In the genomic region with DNA sequence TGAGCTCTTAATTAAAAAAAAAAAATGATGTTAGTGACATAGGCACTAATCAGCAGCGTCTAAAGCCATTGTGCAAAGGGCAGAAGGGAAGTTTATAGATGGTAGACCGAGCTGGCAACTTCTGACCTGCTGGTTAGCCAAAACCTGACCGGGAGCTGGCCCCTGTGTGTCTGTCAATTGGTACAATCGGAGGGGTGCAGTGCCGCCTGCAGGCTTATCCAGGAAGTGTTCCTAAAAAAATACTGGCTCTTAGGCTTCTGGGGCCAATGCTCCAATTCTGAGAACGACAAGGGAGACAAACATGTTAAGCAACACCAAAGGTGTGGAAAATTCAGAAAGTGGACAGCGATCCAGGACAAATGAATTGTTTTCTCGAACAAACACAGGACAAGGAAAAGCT, we compare ENCODE assay signal across 9 mouse cellular contexts. TPM values are rescaled to one million over a fixed set of nuclear protein-coding genes. Genes with fewer than 3 reads are reported as not detected.
DNase-seq lines count a peak whose midpoint lies in the region; ATAC-seq lines count a peak whose summit lies in the region.
"Had no signal": no experiment of that assay in that cellular context is flagged by ENCODE, and none has a peak within 500 bp of the region (broad histone marks: within the 10 kb centered on the region; RNA-seq: fewer than 3 reads in every experiment).

No protein-coding gene starts in this region.

- intact Hi-C loops in left cerebral cortex, postnatal 4 days (cut with DNase I): no loop called here

- no peaks in the 10 kb centered on the region for H3K9me3 ChIP-seq in hindbrain, embryonic 14.5 days (ENCODE audit: control insufficient read depth, low read length)
- H3K9me3 ChIP-seq: liver, embryonic 15.5 days had no signal

- no peaks in the 10 kb centered on the region for H3K36me3 ChIP-seq in hindbrain, embryonic 14.5 days (replicated peaks; ENCODE audit: control insufficient read depth, insufficient read depth)
- H3K36me3 ChIP-seq: liver, embryonic 15.5 days had no signal

- H3K4me1 ChIP-seq in hindbrain, embryonic 14.5 days (replicated peaks; ENCODE audit: control insufficient read depth, insufficient read depth, low read length): no peaks in the 10 kb centered on the region

- ATAC-seq in hindbrain, embryonic 14.5 days (ENCODE audit: low FRiP score): no peak

- no peaks in the 10 kb centered on the region for H3K27me3 ChIP-seq in hindbrain, embryonic 14.5 days (ENCODE audit: control insufficient read depth, insufficient read depth, low read length)

- no peak overlapping the region for H3K9ac ChIP-seq in hindbrain, embryonic 14.5 days
- H3K9ac ChIP-seq: liver, embryonic 15.5 days had no signal

- 25% methylated on average over 8 of the region's 8 CpGs for WGBS in hindbrain, embryonic 14.5 days

- H3K4me3 ChIP-seq in hindbrain, embryonic 14.5 days (replicated peaks; ENCODE audit: low read length): no peak overlapping the region
- H3K4me3 ChIP-seq: liver, embryonic 15.5 days had no signal

- no peak overlapping the region for H3K27ac ChIP-seq in hindbrain, embryonic 14.5 days
- H3K27ac ChIP-seq: liver, embryonic 15.5 days had no signal

- peak; percentile 31 for DNase-seq in adrenal gland, adult 2 months
- DNase-seq in adrenal gland, postnatal 4 days (ENCODE audit: low spot score in 2 of 2): no peak
- DNase-seq in left cerebral cortex, postnatal 4 days: peak; percentile 27
- no peak for DNase-seq in left cerebral cortex, adult 11 months (ENCODE audit: low spot score)
- DNase-seq in embryo, embryonic 9.5 days (ENCODE audit: extremely low spot score): peak; percentile 39
- peak; percentile 6 for DNase-seq in retina, postnatal 7 days (ENCODE audit: low read depth, low spot score)
- no peak for DNase-seq in ovary, postnatal 36 days (ENCODE audit: low spot score)
- DNase-seq in hindbrain, embryonic 14.5 days (ENCODE audit: low spot score): no peak

- no peak overlapping the region for H3K4me2 ChIP-seq in hindbrain, embryonic 14.5 days (replicated peaks)
- H3K4me2 ChIP-seq: liver, embryonic 15.5 days had no signal

RNA-seq across cellular contexts. Expression of a gene that starts 24.7 kb away (rescaled TPM):
- total RNA-seq in adrenal gland, adult 2 months (2021): 1 to 10 TPM in 1 of 2 experiments, under 1 TPM in 1; 0.66 to 1.1 TPM
- 0.54 and 1.7 TPM in 2 replicates for polyA plus RNA-seq in adrenal gland, adult 2 months (2012; rRNA removed)
- 1 to 10 TPM; 3.8 to 4.5 TPM for total RNA-seq in adrenal gland, postnatal 4 days (2021)
- 1 to 10 TPM; 2.3 to 3.0 TPM for total RNA-seq in left cerebral cortex, postnatal 4 days (2021)
- polyA plus RNA-seq in hindbrain, embryonic 14.5 days (2014; fragmentation: Nextera tagmentation; extraction: Ambion mirVana): 2.2 and 2.9 TPM in 2 replicates

Comparison
In these comparisons a context has a peak if more than half of its experiments do, and no peak if none do; other contexts are left out.
1. DNase-seq: peak in adrenal gland, adult 2 months (single experiment), left cerebral cortex, postnatal 4 days (single experiment), embryo, embryonic 9.5 days (single experiment) and retina, postnatal 7 days (single experiment); none in adrenal gland, postnatal 4 days (0 of 2), left cerebral cortex, adult 11 months (single experiment), ovary, postnatal 36 days (single experiment) and hindbrain, embryonic 14.5 days (single experiment).